Mouse (Mus musculus): ENCODE data around the gene A730061H03Rik. TPM values are rescaled to one million over a fixed set of nuclear protein-coding genes. Genes with fewer than 3 reads are reported as not detected.

A730061H03Rik gene
- polyA plus RNA-seq, 1 experiment from 2014 or later: 3.3 TPM

- Histone ChIP-seq H3K36me3 (ENCODE audit: control insufficient read depth, insufficient read depth, low read length) (no peaks in the 10 kb centered on the region), H3K4me3 (ENCODE audit: low read depth, low read length) (no peak overlapping the region), H3K4me2 (no peak overlapping the region), H3K4me1 (replicated peaks; ENCODE audit: control insufficient read depth, insufficient read depth, low read length) (no peaks in the 10 kb centered on the region; the same call in 1 of the 2 replicates), H3K27me3 (replicated peaks; ENCODE audit: control insufficient read depth, insufficient read depth, low read length) (peaks cover 64% of the 10 kb centered on the region), H3K27ac (ENCODE audit: low read depth, low read length) (no peak overlapping the region), H3K9me3 (ENCODE audit: control insufficient read depth, low read length) (no peaks in the 10 kb centered on the region), H3K9ac (ENCODE audit: low read depth, low read length) (no peak overlapping the region)
- no peak for DNase-seq (ENCODE audit: low spot score)
- 34% methylated on average over 4 of the region's 4 CpGs for WGBS
- no peak for ATAC-seq (replicated peaks; ENCODE audit: low FRiP score)
Measured at GRCm38 (mm10) chr14:55524062-55524461, 36.1 kb downstream of the A730061H03Rik start.

GRCm38 (mm10) chr14:55520451-55521361, 39.5 kb downstream of the A730061H03Rik start:
- 1% methylated on average over 61 of the region's 61 CpGs for WGBS
- DNase-seq (ENCODE audit: low spot score) (no peak), ATAC-seq (replicated peaks; ENCODE audit: low FRiP score) (no peak; the same call in 1 of the 2 replicates)
- Histone ChIP-seq H3K27me3 (replicated peaks; ENCODE audit: control insufficient read depth, insufficient read depth, low read length) (peaks cover 93% of the 10 kb centered on the region), H3K9ac (ENCODE audit: low read depth, low read length) (no peak overlapping the region), H3K27ac (ENCODE audit: low read depth, low read length) (no peak overlapping the region), H3K4me2 (peak overlapping the region; percentile 75), H3K4me1 (replicated peaks; ENCODE audit: control insufficient read depth, insufficient read depth, low read length) (no peaks in the 10 kb centered on the region; the same call in 1 of the 2 replicates), H3K36me3 (ENCODE audit: control insufficient read depth, insufficient read depth, low read length) (no peaks in the 10 kb centered on the region), H3K9me3 (ENCODE audit: control insufficient read depth, low read length) (no peaks in the 10 kb centered on the region), H3K4me3 (ENCODE audit: low read depth, low read length) (peak overlapping the region; percentile 39)

- Histone ChIP-seq H3K4me1 (replicated peaks; ENCODE audit: control insufficient read depth, insufficient read depth, low read length) (no peaks in the 10 kb centered on the region; the same call in 1 of the 2 replicates), H3K27ac (ENCODE audit: low read depth, low read length) (no peak overlapping the region), H3K4me2 (no peak overlapping the region), H3K36me3 (ENCODE audit: control insufficient read depth, insufficient read depth, low read length) (no peaks in the 10 kb centered on the region), H3K27me3 (replicated peaks; ENCODE audit: control insufficient read depth, insufficient read depth, low read length) (peaks cover 88% of the 10 kb centered on the region), H3K9ac (ENCODE audit: low read depth, low read length) (no peak overlapping the region), H3K4me3 (ENCODE audit: low read depth, low read length) (no peak overlapping the region), H3K9me3 (ENCODE audit: control insufficient read depth, low read length) (no peaks in the 10 kb centered on the region)
- 59% methylated on average over 4 of the region's 4 CpGs for WGBS
- ATAC-seq (replicated peaks; ENCODE audit: low FRiP score) (no peak), DNase-seq (ENCODE audit: low spot score) (no peak)
Measured at GRCm38 (mm10) chr14:55519604-55520003, 40.6 kb downstream of the A730061H03Rik start.

DNA sequence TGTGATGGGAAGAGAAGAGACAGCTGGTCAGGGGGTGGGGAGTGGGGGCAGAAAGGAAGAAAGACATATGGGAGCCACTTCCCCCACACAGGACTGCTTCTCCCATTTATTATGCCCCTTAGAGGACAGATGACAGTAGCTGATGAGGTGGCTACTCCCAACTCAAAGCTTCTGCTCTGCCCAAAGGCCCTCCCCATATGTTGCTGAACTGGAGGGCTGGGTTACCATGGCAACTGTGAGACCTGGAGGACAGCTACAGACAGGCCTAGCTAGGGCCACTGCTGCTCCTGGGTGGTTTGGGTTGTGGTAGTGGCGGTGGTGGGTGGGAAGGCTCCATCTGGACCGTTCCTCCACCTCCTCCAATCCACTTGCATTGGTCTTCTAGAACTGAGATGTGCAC, 41.3 kb downstream of the A730061H03Rik start:
- Histone ChIP-seq H3K36me3 (ENCODE audit: control insufficient read depth, insufficient read depth, low read length) (no peaks in the 10 kb centered on the region), H3K27me3 (replicated peaks; ENCODE audit: control insufficient read depth, insufficient read depth, low read length) (peaks cover 81% of the 10 kb centered on the region), H3K27ac (ENCODE audit: low read depth, low read length) (no peak overlapping the region), H3K9me3 (ENCODE audit: control insufficient read depth, low read length) (no peaks in the 10 kb centered on the region), H3K4me3 (ENCODE audit: low read depth, low read length) (no peak overlapping the region), H3K9ac (ENCODE audit: low read depth, low read length) (no peak overlapping the region), H3K4me2 (no peak overlapping the region), H3K4me1 (replicated peaks; ENCODE audit: control insufficient read depth, insufficient read depth, low read length) (peaks cover 3% of the 10 kb centered on the region; the same call in 1 of the 2 replicates)
- ATAC-seq (replicated peaks; ENCODE audit: low FRiP score): no peak
- no peak for DNase-seq (ENCODE audit: low spot score)
- WGBS: 58% methylated on average over 2 of the region's 2 CpGs

DNA sequence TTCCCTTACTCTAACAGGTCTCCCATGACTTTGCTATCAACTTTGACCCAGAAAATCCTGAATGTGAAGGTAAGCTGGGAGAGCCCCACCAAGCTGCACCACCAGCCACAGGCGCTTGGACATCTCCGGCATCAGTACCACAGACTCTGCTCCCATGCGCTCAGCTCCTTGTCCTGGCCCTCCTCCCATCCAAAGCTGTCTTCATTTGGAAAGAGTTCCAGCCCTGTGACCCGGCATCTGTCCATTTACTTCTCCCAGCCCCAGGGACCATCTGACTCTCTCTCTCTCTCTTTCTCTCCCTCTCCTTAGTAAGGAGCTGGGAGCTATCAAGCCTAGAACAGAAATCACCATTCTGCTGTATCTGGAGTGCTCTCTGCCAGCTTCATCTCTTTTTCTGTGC, 44.4 kb downstream of the A730061H03Rik start:
- Histone ChIP-seq H3K4me1 (replicated peaks; ENCODE audit: control insufficient read depth, insufficient read depth, low read length) (peaks cover 9% of the 10 kb centered on the region; the same call in 1 of the 2 replicates), H3K9me3 (ENCODE audit: control insufficient read depth, low read length) (no peaks in the 10 kb centered on the region), H3K27me3 (replicated peaks; ENCODE audit: control insufficient read depth, insufficient read depth, low read length) (peaks cover 76% of the 10 kb centered on the region), H3K4me2 (no peak overlapping the region), H3K4me3 (ENCODE audit: low read depth, low read length) (no peak overlapping the region), H3K9ac (ENCODE audit: low read depth, low read length) (no peak overlapping the region), H3K27ac (ENCODE audit: low read depth, low read length) (no peak overlapping the region), H3K36me3 (ENCODE audit: control insufficient read depth, insufficient read depth, low read length) (no peaks in the 10 kb centered on the region)
- ATAC-seq (replicated peaks; ENCODE audit: low FRiP score) (no peak), DNase-seq (ENCODE audit: low spot score) (no peak)
- 81% methylated on average over 4 of the region's 4 CpGs for WGBS

GRCm38 (mm10) chr14:55513927-55514326, 46.3 kb downstream of the A730061H03Rik start:
- Histone ChIP-seq H3K4me3 (ENCODE audit: low read depth, low read length) (no peak overlapping the region), H3K4me2 (peak overlapping the region; percentile 35), H3K9ac (ENCODE audit: low read depth, low read length) (no peak overlapping the region), H3K27ac (ENCODE audit: low read depth, low read length) (no peak overlapping the region), H3K9me3 (ENCODE audit: control insufficient read depth, low read length) (no peaks in the 10 kb centered on the region), H3K36me3 (ENCODE audit: control insufficient read depth, insufficient read depth, low read length) (no peaks in the 10 kb centered on the region), H3K4me1 (replicated peaks; ENCODE audit: control insufficient read depth, insufficient read depth, low read length) (peaks cover 14% of the 10 kb centered on the region; the same call in 1 of the 2 replicates), H3K27me3 (replicated peaks; ENCODE audit: control insufficient read depth, insufficient read depth, low read length) (peaks cover 60% of the 10 kb centered on the region)
- ATAC-seq (replicated peaks; ENCODE audit: low FRiP score): peak; percentile 72
- WGBS: 31% methylated on average over 10 of the region's 10 CpGs
- no peak for DNase-seq (ENCODE audit: low spot score)

DNA sequence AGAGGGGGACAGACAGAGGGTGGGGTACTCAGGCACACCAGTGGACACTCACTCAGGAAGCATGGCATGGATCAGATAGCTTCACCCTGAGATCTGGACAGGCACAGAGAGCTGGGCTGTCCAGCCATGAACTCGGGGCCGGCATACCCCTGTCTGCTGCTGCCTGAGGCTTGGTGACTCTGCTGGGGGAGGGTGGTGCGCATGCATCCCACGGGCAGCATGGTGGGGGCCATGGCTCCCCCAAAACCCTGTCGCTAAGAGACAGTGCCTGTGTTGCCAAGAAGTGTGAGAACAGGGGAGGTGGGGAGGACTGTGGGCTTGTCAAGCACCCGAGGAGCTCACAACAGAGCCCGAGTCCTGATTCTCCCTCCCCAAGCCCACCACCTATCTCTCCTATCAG, 49.2 kb downstream of the A730061H03Rik start:
- H3K4me2 ChIP-seq: no peak overlapping the region
- no peak for ATAC-seq (replicated peaks; ENCODE audit: low FRiP score)
- DNase-seq (ENCODE audit: low spot score): no peak
- no peak overlapping the region for H3K9ac ChIP-seq (ENCODE audit: low read depth, low read length)
- H3K27ac ChIP-seq (ENCODE audit: low read depth, low read length): no peak overlapping the region
- H3K4me1 ChIP-seq (replicated peaks; ENCODE audit: control insufficient read depth, insufficient read depth, low read length): peaks cover 14% of the 10 kb centered on the region; the same call in 1 of the 2 replicates
- no peaks in the 10 kb centered on the region for H3K9me3 ChIP-seq (ENCODE audit: control insufficient read depth, low read length)
- no peaks in the 10 kb centered on the region for H3K36me3 ChIP-seq (ENCODE audit: control insufficient read depth, insufficient read depth, low read length)
- 52% methylated on average over 7 of the region's 7 CpGs for WGBS
- no peak overlapping the region for H3K4me3 ChIP-seq (ENCODE audit: low read depth, low read length)
- H3K27me3 ChIP-seq (replicated peaks; ENCODE audit: control insufficient read depth, insufficient read depth, low read length): peaks cover 36% of the 10 kb centered on the region

DNA sequence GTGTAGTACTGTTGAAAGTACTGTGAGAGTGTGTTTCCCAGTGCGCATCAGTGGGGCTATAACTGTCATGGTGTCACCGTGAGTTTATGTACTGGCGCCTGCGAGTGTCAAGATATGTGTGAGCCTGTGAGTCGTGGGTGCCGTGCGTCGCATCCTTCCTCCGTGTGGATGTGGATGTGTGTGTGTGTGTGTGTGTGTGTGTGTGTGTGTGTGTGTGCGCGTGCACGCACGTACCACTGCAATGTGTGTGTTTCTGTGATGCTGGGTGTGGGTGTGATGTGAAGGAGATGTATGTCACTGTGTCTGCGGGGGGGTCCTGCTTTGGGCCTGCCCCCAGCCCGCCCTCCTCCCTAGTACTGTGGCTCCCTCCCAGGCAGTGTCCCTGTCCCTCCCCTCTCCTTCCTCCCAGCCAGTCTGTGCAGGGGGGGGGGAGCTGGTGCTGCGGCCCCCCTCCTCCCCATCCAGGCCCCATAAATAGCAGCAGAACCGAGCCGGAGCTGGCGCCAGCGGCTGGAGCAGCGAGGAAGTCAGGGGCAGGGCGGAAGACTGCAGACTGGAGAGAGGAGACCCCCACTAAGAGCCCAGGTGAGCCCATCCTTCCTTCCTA, 50.0 kb downstream of the A730061H03Rik start, which contains the start of gene Cpne6:
Gene Cpne6 (plus strand): TSS at position 321 of the 607 bp plus-strand sequence.
- Histone ChIP-seq H3K4me1 (replicated peaks; ENCODE audit: control insufficient read depth, insufficient read depth, low read length) (peaks cover 14% of the 10 kb centered on the region; the same call in 1 of the 2 replicates), H3K4me2 (no peak within 1 kb of the TSS), H3K9ac (ENCODE audit: low read depth, low read length) (no peak within 1 kb of the TSS), H3K27ac (ENCODE audit: low read depth, low read length) (no peak within 1 kb of the TSS), H3K4me3 (ENCODE audit: low read depth, low read length) (no peak within 1 kb of the TSS), H3K9me3 (ENCODE audit: control insufficient read depth, low read length) (no peaks in the 10 kb centered on the region), H3K36me3 (ENCODE audit: control insufficient read depth, insufficient read depth, low read length) (no peaks in the 10 kb centered on the region), H3K27me3 (replicated peaks; ENCODE audit: control insufficient read depth, insufficient read depth, low read length) (peaks cover 33% of the 10 kb centered on the region)
- DNase-seq (ENCODE audit: low spot score): no peak
- ATAC-seq (replicated peaks; ENCODE audit: low FRiP score): no peak
- 67% methylated on average over 19 of the region's 22 CpGs for WGBS

Data from liver, embryonic 11.5 days (tissue).